Mouse (Mus musculus) neural tube, embryonic 13.5 days (tissue): ENCODE data around the gene Hmga2. TPM values are rescaled to one million over a fixed set of nuclear protein-coding genes. Genes with fewer than 3 reads are reported as not detected.
"Not testable (repeated sequence)": the region's sequence is repeated elsewhere in the genome, so short reads cannot be mapped to it uniquely, and the experiment has no call there.

Source experiments
- ATAC-seq: fragments of 200-750 bp; cut with Nextera tagmentation; 2 replicates; pipeline ENCODE4 v1.8.0; 2017; ENCODE audit warnings: low read depth, mild to moderate bottlenecking, moderate TSS enrichment, moderate library complexity
- H3K27ac ChIP-seq: fragments of 300-500 bp; sonication (generic); replicated peaks from 2 replicates; pipeline ENCODE4 v1.5.1; 2015; ENCODE audit warnings: moderate library complexity, mild to moderate bottlenecking, inconsistent platforms
- H3K27me3 ChIP-seq: fragments of 300-500 bp; sonication (generic); 2 replicates; pipeline ENCODE4 v1.6.1; 2015; ENCODE audit warnings: mild to moderate bottlenecking, inconsistent platforms
- H3K36me3 ChIP-seq: fragments of 300-500 bp; sonication (generic); 2 replicates; pipeline ENCODE4 v1.6.1; 2015; ENCODE audit warnings: mild to moderate bottlenecking, inconsistent platforms
- H3K4me1 ChIP-seq: fragments of 300-500 bp; sonication (generic); replicated peaks from 2 replicates; pipeline ENCODE4 v1.6.1; 2015; ENCODE audit warnings: inconsistent platforms
- H3K4me2 ChIP-seq: fragments of 300-500 bp; sonication (generic); 2 replicates; pipeline ENCODE4 v1.6.1; 2015; ENCODE audit warnings: inconsistent platforms, mild to moderate bottlenecking, moderate library complexity
- H3K4me3 ChIP-seq: fragments of 300-500 bp; sonication (generic); 2 replicates; pipeline ENCODE4 v1.5.1; 2015; ENCODE audit warnings: mild to moderate bottlenecking, inconsistent platforms
- H3K9ac ChIP-seq: fragments of 300-500 bp; sonication (generic); 2 replicates; pipeline ENCODE4 v1.6.1; 2015; ENCODE audit warnings: moderate library complexity, mild to moderate bottlenecking, inconsistent platforms
- H3K9me3 ChIP-seq: fragments of 300-500 bp; sonication (generic); 2 replicates; pipeline ENCODE4 v1.6.1; 2016; ENCODE audit warnings: inconsistent platforms
- WGBS: fragments of 180-500 bp; shearing (Covaris S2); methylation state at CpG from one replicate; pipeline ENCODE4 v1.1.7; 2015; 5-methylcytosine and 5-hydroxymethylcytosine counted together
- polyA plus RNA-seq: library from polyadenylated mRNA; unstranded; fragments of >200 nt; fragmentation: Nextera tagmentation; extraction: Ambion mirVana; gene quantifications from 2 replicates; pipeline ENCODE4 v1.2.1, GENCODE M21; 2015

Gene Hmga2
- polyA plus RNA-seq, 1 experiment from 2014 or later, result 3.7 TPM

DNA sequence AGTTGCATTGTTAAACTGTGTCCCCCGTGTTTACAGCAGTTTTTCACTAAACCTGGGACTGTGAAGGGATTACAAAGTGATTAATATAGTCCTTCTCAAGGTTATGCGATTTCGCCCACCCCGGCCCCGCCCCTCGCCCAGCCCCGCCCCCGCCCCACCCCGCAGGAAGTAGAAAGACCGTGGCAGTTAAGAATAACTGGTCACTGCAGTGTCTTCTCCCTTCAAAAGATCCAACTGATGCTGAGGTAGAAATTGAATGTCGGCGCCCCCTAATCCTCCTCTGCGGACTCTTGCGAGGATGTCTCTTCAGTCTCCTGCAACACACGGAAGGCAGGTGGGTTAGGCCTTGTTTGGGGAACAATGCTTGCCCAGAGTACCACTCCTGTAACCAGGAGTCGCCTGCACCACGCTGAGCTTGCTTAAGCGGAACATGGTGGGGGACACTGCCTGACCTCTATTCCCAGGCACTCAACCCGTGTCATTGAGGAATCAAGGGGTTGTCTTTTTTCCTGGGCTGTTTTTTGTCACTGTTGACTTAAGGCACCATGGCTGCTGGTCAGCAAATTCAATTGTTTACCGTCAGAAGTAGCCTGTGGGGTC lies 112.2 kb downstream of the Hmga2 start:
- no peak overlapping the region for H3K4me3 ChIP-seq
- no peak overlapping the region for H3K9ac ChIP-seq
- H3K4me1 ChIP-seq, result peaks cover 22% of the 10 kb centered on the region
- no peak for ATAC-seq
- no peaks in the 10 kb centered on the region for H3K36me3 ChIP-seq
- 69% methylated on average over 20 of the region's 20 CpGs for WGBS
- H3K27ac ChIP-seq, result no peak overlapping the region
- no peak overlapping the region for H3K4me2 ChIP-seq
- no peaks in the 10 kb centered on the region for H3K27me3 ChIP-seq
- H3K9me3 ChIP-seq, result no peaks in the 10 kb centered on the region

DNA sequence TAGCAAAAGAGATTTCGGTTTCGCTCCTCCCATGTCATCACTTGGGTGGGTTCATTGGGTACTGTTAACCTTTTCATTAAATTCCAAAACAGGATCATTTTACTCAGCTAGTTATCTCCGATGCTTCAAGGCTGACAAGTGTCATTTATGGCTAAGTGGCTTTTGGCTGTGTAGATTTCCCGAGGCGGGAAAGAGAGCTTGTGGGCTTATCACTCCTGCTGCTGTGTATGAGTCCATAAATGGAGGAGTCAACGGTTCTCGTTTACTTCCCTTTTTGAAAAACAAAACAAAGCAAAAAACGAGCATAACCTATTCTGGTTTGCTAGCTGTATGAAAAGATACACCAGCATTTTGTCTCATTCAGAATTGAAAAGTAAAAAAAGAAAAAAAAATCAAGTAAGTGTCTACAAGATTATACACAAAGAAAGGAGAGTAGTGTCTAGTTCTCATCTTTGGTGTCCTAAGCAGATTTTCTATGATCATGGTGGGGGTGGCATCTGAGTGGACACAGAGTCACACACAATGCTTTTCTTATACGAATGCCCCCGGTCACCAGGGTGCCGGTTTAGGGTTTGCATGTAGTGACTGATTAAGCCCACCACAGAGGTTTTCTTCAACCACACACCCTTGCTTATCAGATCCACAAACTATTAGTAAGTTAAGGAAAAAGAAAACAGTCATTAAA lies 112.8 kb downstream of the Hmga2 start:
- not testable (repeated sequence) for ATAC-seq
- WGBS, result 74% methylated on average over 11 of the region's 11 CpGs

DNA sequence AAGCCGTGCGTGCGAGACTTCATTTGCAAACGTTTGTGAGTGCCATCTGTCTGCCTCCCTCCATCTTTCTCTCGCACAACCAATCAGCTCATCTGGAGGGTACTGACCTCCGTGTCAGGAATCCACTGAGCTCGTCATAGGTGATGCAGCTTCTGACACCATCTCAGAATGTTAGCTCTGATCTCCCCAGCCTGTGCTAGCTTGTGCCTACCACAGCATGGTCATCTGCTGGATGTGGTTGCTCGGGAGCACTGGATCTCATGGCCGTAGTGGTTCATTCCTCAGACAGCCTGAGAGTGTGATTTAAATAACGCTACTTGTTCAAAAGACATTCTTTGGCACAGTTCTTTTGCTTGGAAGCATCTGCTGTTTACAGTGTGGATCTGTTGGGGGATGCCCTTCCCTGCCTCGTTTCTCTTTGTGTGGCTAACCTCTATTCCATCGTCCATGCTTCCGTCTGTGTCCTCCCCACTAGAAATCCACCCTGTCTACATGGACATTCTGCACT lies 121.7 kb downstream of the Hmga2 start:
- Histone ChIP-seq H3K4me3 (no peak overlapping the region), H3K36me3 (no peaks in the 10 kb centered on the region), H3K27ac (no peak overlapping the region), H3K4me2 (no peak overlapping the region), H3K4me1 (peaks cover 6% of the 10 kb centered on the region), H3K9ac (no peak overlapping the region), H3K9me3 (no peaks in the 10 kb centered on the region), H3K27me3 (no peaks in the 10 kb centered on the region)
- no peak for ATAC-seq
- WGBS, result 68% methylated on average over 13 of the region's 13 CpGs

More for the DNA sequence above, 112.8 kb downstream of the Hmga2 start:
- not testable (repeated sequence) for H3K9me3 ChIP-seq, H3K9ac ChIP-seq, H3K4me2 ChIP-seq, H3K27me3 ChIP-seq, H3K27ac ChIP-seq, H3K4me3 ChIP-seq, H3K36me3 ChIP-seq
- peaks cover 19% of the 10 kb centered on the region for H3K4me1 ChIP-seq

DNA sequence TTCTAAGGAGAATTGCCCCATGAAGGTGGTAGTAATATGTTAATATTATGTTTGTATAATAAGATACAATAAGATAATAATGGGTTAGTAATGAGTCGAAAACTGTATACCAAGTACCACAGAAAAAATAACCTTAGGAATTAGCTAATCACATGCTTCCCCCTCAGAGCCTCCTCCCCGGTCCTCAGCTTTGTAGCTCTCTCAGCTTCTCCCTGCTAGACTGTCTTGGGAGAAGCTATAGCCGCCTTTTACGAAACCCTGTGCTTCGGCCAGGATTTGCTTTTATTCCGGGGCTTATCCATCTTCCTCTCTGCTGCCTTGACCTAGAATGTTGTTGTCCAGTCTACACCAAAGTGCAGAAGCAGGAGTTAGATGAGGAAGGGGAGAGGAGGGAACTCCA lies 130.9 kb downstream of the Hmga2 start:
- 82% methylated on average over 6 of the region's 6 CpGs for WGBS
- no peaks in the 10 kb centered on the region for H3K4me1 ChIP-seq
- H3K27ac ChIP-seq, result no peak overlapping the region
- H3K9me3 ChIP-seq, result no peaks in the 10 kb centered on the region
- H3K4me2 ChIP-seq, result no peak overlapping the region
- no peaks in the 10 kb centered on the region for H3K36me3 ChIP-seq
- no peaks in the 10 kb centered on the region; the same call in 1 of the 2 replicates for H3K27me3 ChIP-seq
- no peak for ATAC-seq
- no peak overlapping the region for H3K4me3 ChIP-seq
- H3K9ac ChIP-seq, result no peak overlapping the region

DNA sequence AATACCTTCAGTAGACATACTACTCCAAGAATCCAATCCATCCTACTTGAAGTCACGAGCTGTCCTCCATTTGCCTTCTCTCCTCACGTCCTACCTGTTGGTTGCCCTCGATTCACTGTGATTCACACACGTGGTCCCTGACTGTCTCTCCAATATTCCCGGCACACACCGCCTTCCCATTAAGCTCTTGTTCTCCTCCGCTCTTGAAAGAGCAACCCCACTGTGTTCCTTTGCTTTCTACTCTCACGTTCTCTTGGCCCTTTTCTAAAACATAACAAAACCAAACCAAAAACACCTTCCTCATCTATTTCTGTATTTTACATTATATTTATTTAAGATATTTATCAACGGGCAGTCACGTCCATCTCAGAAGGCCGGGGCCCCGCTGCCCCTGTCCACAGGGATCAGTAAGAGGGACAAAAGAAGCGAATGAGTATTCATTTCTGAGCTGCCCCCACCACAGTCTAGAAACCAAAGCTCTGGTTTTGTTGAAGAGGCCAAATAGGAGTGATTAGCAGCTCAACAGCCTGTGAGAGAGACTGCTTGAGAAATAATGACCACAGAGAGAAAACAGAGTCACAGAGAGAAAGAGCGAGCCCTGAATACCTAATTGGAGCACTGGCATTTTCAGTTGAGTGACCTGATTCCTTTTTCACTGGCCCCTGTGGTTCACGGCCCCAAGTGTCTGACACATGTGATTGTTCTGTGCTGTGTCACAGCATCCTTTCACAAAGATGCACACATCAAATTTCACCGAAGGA lies 131.5 kb downstream of the Hmga2 start:
- H3K9ac ChIP-seq, result no peak overlapping the region
- no peaks in the 10 kb centered on the region for H3K9me3 ChIP-seq
- H3K4me1 ChIP-seq, result no peaks in the 10 kb centered on the region
- H3K27me3 ChIP-seq, result no peaks in the 10 kb centered on the region; the same call in 1 of the 2 replicates
- 55% methylated on average over 16 of the region's 16 CpGs for WGBS
- H3K4me3 ChIP-seq, result no peak overlapping the region
- ATAC-seq, result no peak
- H3K4me2 ChIP-seq, result no peak overlapping the region
- no peaks in the 10 kb centered on the region for H3K36me3 ChIP-seq
- H3K27ac ChIP-seq, result no peak overlapping the region

DNA sequence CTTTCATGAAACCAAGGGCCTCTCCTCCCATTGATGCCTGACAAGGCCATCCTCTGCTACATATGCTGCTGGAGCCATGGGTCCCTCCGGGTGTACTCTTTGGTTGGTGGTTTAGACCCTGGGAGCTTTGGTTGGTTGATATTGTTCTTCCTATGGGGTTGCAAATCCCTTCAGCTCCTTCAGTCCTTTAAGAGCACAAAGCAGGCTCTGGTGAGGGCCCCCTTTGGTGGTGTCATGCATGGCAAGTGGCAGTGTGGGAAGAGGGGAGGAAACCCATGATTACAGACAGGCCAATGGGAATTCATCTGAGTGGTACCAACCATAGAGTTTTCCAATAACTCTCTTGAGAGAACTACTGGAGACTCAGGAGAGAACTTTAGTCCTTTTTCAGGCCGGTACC lies 136.4 kb downstream of the Hmga2 start:
- 81% methylated on average over 2 of the region's 2 CpGs for WGBS
- not testable (repeated sequence) for ATAC-seq, H3K9ac ChIP-seq

DNA sequence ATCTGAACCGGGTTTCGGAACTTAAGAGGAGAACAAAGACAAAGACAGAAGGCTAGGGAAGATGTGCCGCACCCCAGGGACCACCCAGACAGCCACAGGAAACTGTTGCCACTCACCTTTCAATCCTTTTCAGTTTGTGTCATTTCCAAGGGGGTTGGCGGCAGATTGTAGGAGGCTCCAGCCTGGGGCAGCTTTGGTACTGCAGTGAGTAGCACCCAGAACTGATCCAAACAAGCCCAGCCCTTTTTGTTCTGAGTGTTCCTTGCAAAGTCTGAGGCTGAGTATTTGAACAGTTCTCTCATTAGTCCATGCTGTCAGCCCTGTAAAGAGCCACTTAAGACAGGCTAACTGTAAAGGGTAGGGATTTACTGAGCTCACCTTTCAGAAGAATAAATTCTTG lies 136.9 kb downstream of the Hmga2 start:
- no peak overlapping the region for H3K4me2 ChIP-seq
- H3K27ac ChIP-seq, result no peak overlapping the region
- no peaks in the 10 kb centered on the region for H3K4me1 ChIP-seq
- H3K4me3 ChIP-seq, result no peak overlapping the region
- no peaks in the 10 kb centered on the region for H3K9me3 ChIP-seq
- H3K36me3 ChIP-seq, result no peaks in the 10 kb centered on the region
- WGBS, result 53% methylated on average over 4 of the region's 4 CpGs
- H3K27me3 ChIP-seq, result no peaks in the 10 kb centered on the region
- no peak for ATAC-seq
- H3K9ac ChIP-seq, result no peak overlapping the region

More for the DNA sequence above, 136.4 kb downstream of the Hmga2 start:
- H3K4me2 ChIP-seq, H3K27ac ChIP-seq, H3K4me3 ChIP-seq, H3K27me3 ChIP-seq, H3K9me3 ChIP-seq, H3K4me1 ChIP-seq, H3K36me3 ChIP-seq: not testable (repeated sequence)

DNA sequence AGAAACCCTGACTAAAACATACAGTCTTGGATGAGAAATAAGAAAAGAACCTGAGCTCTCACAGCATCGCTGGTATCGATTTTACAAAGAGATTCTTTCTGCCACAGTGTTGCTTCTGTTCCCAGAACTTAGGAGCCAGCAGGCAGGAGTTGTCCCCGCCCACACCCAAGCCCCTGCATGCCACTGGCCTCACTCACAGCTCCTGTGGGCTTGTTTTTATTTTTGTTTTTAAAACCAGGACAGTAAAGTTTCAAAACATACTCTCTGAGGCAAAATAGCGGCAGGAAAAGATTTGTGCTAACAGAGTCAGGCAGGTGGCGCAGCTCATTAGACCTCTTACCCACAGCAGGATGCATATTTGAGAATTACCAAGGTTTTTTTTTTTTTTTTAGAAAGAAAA lies 137.4 kb downstream of the Hmga2 start:
- H3K9me3 ChIP-seq, result no peaks in the 10 kb centered on the region
- no peaks in the 10 kb centered on the region for H3K27me3 ChIP-seq
- H3K36me3 ChIP-seq, result no peaks in the 10 kb centered on the region
- H3K4me3 ChIP-seq, result no peak overlapping the region
- no peak overlapping the region for H3K9ac ChIP-seq
- no peaks in the 10 kb centered on the region for H3K4me1 ChIP-seq
- no peak overlapping the region for H3K4me2 ChIP-seq
- H3K27ac ChIP-seq, result no peak overlapping the region
- ATAC-seq, result no peak
- 73% methylated on average over 5 of the region's 5 CpGs for WGBS

DNA sequence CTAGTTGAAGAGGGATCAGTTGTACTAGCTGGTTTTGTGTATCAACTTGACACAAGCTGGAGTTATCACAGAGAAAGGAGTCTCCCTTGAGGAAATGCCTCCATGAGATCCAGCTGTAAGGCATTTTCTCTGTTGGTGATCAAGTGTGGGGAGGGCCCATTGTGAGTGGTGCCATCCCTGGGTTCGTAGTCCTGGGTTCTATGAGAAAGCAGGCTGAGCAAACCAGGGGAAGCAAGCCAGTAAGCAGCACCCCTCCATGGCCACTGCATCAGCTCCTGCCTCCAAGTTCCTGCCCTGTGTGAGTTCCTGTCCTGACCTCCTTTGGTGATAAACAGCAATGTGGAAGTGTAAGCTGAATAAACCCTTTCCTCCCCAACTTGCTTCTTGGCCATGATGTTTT lies 137.8 kb downstream of the Hmga2 start:
- WGBS, result 79% methylated on average over 1 of the region's 1 CpGs
- ATAC-seq, H3K4me1 ChIP-seq, H3K4me3 ChIP-seq, H3K4me2 ChIP-seq, H3K9ac ChIP-seq, H3K27ac ChIP-seq, H3K27me3 ChIP-seq, H3K9me3 ChIP-seq, H3K36me3 ChIP-seq: not testable (repeated sequence)

DNA sequence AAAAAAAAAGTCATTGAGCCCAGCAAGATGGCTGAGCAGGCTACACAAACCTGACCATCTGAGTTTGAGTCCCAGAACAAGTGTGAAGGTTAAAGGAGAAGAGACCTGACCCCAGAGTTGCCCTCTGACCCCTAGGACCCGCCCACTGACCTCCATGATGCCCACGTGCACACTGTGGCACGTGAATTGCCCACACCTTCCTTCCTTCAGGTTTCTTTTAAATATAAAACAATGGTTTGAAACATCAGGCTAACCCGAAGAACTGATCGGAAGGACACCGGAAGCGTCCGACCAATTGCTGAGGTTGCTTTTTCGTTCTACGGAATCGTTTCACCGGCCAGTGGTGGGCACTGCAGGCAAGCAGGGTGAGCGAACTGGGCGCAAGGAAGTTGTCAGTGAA lies 148.3 kb downstream of the Hmga2 start:
- ATAC-seq, result no peak
- H3K27ac ChIP-seq, result no peak overlapping the region
- no peaks in the 10 kb centered on the region for H3K36me3 ChIP-seq
- H3K4me3 ChIP-seq, result no peak overlapping the region
- no peak overlapping the region for H3K4me2 ChIP-seq
- no peak overlapping the region for H3K9ac ChIP-seq
- no peaks in the 10 kb centered on the region for H3K4me1 ChIP-seq
- H3K27me3 ChIP-seq, result no peaks in the 10 kb centered on the region
- H3K9me3 ChIP-seq, result no peaks in the 10 kb centered on the region
- 92% methylated on average over 14 of the region's 14 CpGs for WGBS

DNA sequence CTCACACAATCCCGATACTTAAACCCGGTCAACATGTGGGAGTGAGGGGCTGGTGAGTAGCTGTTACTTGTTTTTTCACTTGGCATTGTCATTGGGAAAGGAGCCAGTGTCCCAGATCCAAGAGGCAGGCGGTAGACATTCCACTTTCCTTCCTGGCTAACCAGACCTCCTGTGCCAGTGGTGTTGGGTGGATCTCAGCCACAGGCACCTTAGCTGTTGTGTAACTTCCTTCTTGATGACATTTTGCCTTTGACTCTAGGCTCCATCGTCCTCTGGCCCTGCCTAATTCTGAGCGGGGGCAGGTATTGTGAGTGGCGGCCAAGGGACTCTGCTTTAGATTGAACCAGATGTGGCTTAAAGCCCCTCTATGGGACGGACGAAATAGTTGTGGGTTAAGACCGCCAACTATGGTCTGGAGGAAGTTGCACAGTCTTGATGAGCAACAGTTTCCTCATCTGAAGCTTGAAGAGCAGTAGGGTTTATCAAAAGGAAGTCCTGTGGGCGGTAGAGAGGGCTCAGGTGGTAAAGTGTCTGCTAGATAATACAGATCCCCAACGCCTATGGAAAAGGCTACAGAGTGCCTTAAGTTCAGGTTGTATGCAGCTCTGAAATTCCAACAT lies 152.6 kb downstream of the Hmga2 start:
- ATAC-seq, result no peak
- Histone ChIP-seq H3K4me1 (no peaks in the 10 kb centered on the region), H3K36me3 (no peaks in the 10 kb centered on the region), H3K27me3 (no peaks in the 10 kb centered on the region), H3K27ac (no peak overlapping the region), H3K9me3 (no peaks in the 10 kb centered on the region), H3K9ac (no peak overlapping the region), H3K4me2 (no peak overlapping the region), H3K4me3 (no peak overlapping the region)
- WGBS, result 93% methylated on average over 11 of the region's 11 CpGs

DNA sequence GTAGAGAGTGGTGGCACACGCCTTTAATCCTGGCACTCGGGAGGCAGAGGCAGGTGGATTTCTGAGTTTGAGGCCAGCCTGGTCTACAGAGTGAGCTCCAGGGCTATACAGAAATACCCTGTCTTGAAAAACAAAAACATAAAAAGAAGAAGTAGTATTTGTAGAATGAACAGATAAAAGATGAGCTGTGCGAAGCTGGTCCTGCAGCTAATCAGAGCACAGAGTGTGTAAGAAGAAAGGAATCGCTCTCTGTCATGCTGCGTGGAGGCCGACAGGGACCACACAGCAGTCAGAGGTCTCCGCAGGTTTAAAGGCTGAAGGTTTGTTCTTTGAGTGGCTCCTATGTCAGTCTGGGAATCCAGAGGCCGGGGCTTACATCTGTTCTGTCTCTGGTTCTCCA lies 153.5 kb downstream of the Hmga2 start:
- WGBS, result 94% methylated on average over 8 of the region's 8 CpGs
- no peak for ATAC-seq

More for the DNA sequence above, 153.5 kb downstream of the Hmga2 start:
- Histone ChIP-seq H3K4me1 (no peaks in the 10 kb centered on the region), H3K9me3 (no peaks in the 10 kb centered on the region), H3K36me3 (no peaks in the 10 kb centered on the region), H3K4me3 (no peak overlapping the region), H3K27me3 (no peaks in the 10 kb centered on the region), H3K27ac (no peak overlapping the region), H3K4me2 (no peak overlapping the region), H3K9ac (no peak overlapping the region)
